In the genomic region with DNA sequence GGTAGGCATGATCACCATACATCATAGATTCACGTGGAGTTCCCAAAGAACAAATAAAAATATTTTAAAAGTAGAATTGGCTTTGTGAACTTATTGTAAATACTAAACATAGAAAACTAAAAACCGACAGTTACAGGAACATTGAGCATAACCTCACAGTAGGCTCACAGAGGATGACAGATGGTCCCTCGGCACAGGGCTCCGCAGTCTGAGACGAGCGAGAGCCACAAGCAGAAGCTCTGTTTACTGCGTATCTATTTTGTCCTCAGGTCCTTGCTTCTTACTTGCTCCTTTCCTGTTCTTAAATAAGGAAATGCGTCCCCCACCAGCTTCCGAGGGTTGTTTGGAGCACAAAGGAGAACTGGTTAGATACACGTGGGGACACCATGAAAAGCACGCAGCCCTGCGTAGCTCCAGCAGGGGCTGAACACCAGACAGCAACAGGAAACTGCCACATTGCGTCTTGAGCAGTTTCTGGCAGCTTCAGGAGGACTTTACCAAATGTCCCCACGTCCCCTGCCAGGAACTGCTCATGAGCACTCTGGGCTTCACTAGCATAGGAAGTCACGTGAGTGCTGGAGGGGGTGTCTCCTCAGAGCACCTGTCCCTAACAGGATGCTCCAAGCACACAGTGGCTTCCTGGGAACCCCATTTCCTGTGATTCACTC, we compare ENCODE assay signal across 7 mouse cellular contexts.
DNase-seq lines count a peak whose midpoint lies in the region; ATAC-seq and TF ChIP-seq lines count a peak whose summit lies in the region.

No protein-coding gene starts in this region.

- no peak overlapping the region for H3K4me3 ChIP-seq in kidney, embryonic 16.5 days (ENCODE audit: low read length)
- no peak overlapping the region for H3K4me3 ChIP-seq in lung, adult 2 months (replicated peaks; ENCODE audit: extremely low read depth, low read depth, low read length)
- H3K4me3 ChIP-seq in embryonic facial prominence, embryonic 10.5 days = no peak overlapping the region

- no peaks in the 10 kb centered on the region for H3K9me3 ChIP-seq in kidney, embryonic 16.5 days (ENCODE audit: low read length)
- H3K9me3 ChIP-seq in embryonic facial prominence, embryonic 10.5 days = no peaks in the 10 kb centered on the region

- TF ChIP-seq POLR2A in lung, adult 2 months (IDR thresholded peaks at IDR 0.05; ENCODE audit: borderline replicate concordance, extremely low read depth, low read depth, low read length) = peak; percentile 14; the same call in 1 of the 2 replicates

- no peaks in the 10 kb centered on the region for H3K27me3 ChIP-seq in kidney, embryonic 16.5 days (ENCODE audit: insufficient read depth, low read length)
- H3K27me3 ChIP-seq in embryonic facial prominence, embryonic 10.5 days (replicated peaks; ENCODE audit: low read depth, poor library complexity, severe bottlenecking) = no peaks in the 10 kb centered on the region

- H3K36me3 ChIP-seq in kidney, embryonic 16.5 days (ENCODE audit: insufficient read depth, low read length) = no peaks in the 10 kb centered on the region
- no peaks in the 10 kb centered on the region for H3K36me3 ChIP-seq in embryonic facial prominence, embryonic 10.5 days (replicated peaks)

- peak overlapping the region; percentile 30; the same call in 1 of the 2 replicates for H3K27ac ChIP-seq in kidney, embryonic 16.5 days (ENCODE audit: low read length)
- H3K27ac ChIP-seq in embryonic facial prominence, embryonic 10.5 days (replicated peaks) = no peak overlapping the region

- 77% methylated on average over 15 of the region's 15 CpGs for WGBS in kidney, embryonic 16.5 days
- WGBS in lung, adult 2 months = 40% methylated on average over 15 of the region's 15 CpGs
- WGBS in embryonic facial prominence, embryonic 10.5 days = 80% methylated on average over 15 of the region's 15 CpGs

- peaks cover 16% of the 10 kb centered on the region for H3K4me1 ChIP-seq in kidney, embryonic 16.5 days (ENCODE audit: insufficient read depth, low read length)
- H3K4me1 ChIP-seq in lung, adult 2 months (ENCODE audit: control insufficient read depth, insufficient read depth, low read length) = peaks cover 8% of the 10 kb centered on the region
- 0 out of 2 replicates have a peak, but pooled peaks cover 8% of the 10 kb centered on the region for H3K4me1 ChIP-seq in embryonic facial prominence, embryonic 10.5 days

- peak; percentile 2 to 3 for DNase-seq in spleen, postnatal 36 days (ENCODE audit: low spot score in 2 of 2)
- DNase-seq in spleen, adult 12 weeks (ENCODE audit: low spot score) = no peak
- peak; percentile 93 to 94 for DNase-seq in cerebellum, postnatal 36 days
- DNase-seq in lung, adult 2 months = no peak
- DNase-seq in telencephalon, adult 2 months (ENCODE audit: low read depth, low spot score) = peak; percentile 71
- no peak for DNase-seq in embryonic facial prominence, embryonic 10.5 days (ENCODE audit: low spot score)

- peak; percentile 42; the same call in 1 of the 2 replicates for ATAC-seq in kidney, embryonic 16.5 days (ENCODE audit: low FRiP score, low TSS enrichment)

- H3K4me2 ChIP-seq in kidney, embryonic 16.5 days (replicated peaks; ENCODE audit: low read depth, low read length) = no peak overlapping the region

- H3K9ac ChIP-seq in kidney, embryonic 16.5 days (replicated peaks; ENCODE audit: low read length) = no peak overlapping the region

- TF ChIP-seq CTCF in lung, adult 2 months (IDR thresholded peaks at IDR 0.05; ENCODE audit: insufficient read depth, low read length) = 0 out of 2 replicates have a peak, but pooled peaks have one; percentile 21

Comparison
In these comparisons a context has a peak if more than half of its experiments do, and no peak if none do; other contexts are left out.
1. DNase-seq: peak in spleen, postnatal 36 days (2 of 2), cerebellum, postnatal 36 days (2 of 2) and telencephalon, adult 2 months (single experiment); none in spleen, adult 12 weeks (single experiment), lung, adult 2 months (single experiment) and embryonic facial prominence, embryonic 10.5 days (single experiment).